Mouse (Mus musculus) left cerebral cortex, postnatal 36 days (tissue): ENCODE results near the gene Hoxc8. TPM values are rescaled to one million over a fixed set of nuclear protein-coding genes. Genes with fewer than 3 reads are reported as not detected.

Source experiments
- microRNA-seq: library from miRNA; unstranded; fragments of <30 nt; microRNA quantifications from one replicate; pipeline ENCODE4 v1.2.0, GENCODE M21; 2022
- total RNA-seq, 2 experiments: library from RNA; stranded (reverse); gene quantifications; 2 replicates each; pipeline ENCODE4 v1.2.3; 2021

Gene Hoxc8
- total RNA-seq, 2 experiments from 2014 or later: not detected

Small RNAs within 50 kb of the gene (microRNA-seq; reads per million reads assigned to microRNA genes)
- gene Mir196a-2 (not detected), gene Mir615 (not detected)

Other genes starting within 250 kb of the Hoxc8 start
- gene Hoxc13, start 69.5 kb upstream of the Hoxc8 start, total RNA-seq: not detected
- gene Hoxc12, start 53.9 kb upstream of the Hoxc8 start, total RNA-seq: not detected
- gene Hoxc11, start 36.2 kb upstream of the Hoxc8 start, total RNA-seq: not detected
- gene Hoxc10, start 23.8 kb upstream of the Hoxc8 start, total RNA-seq: not detected
- gene Hoxc5, start 23.2 kb upstream of the Hoxc8 start, total RNA-seq: not detected
- gene Hoxc9, start 14.2 kb upstream of the Hoxc8 start, total RNA-seq: not detected
- not detected for gene Hoxc6, start 7.7 kb downstream of the Hoxc8 start, total RNA-seq
- not detected for gene Hoxc4, start 28.3 kb downstream of the Hoxc8 start, total RNA-seq
- 10 to 100 TPM; 18.3 to 20.0 TPM for gene Smug1, start 176.5 kb downstream of the Hoxc8 start, total RNA-seq
- gene Cbx5, start 249.2 kb downstream of the Hoxc8 start, total RNA-seq: 100 to 1,000 TPM; 158 to 174 TPM
- gene Hnrnpa1, start 249.8 kb downstream of the Hoxc8 start, total RNA-seq: 100 to 1,000 TPM; 199 to 232 TPM